Mouse (Mus musculus) testis, adult 2 months (tissue): Measurements from ENCODE around the gene Lingo3.

Experiments used
- CTCF ChIP-seq: fragments of 200-500 bp; IDR thresholded peaks from 2 replicates; pipeline ENCODE4 v1.5.1; 2012; ENCODE audit warnings: low read depth, mild to moderate bottlenecking, inconsistent platforms, low read length, moderate library complexity; ENCODE audit not compliant: control insufficient read depth, insufficient read depth, insufficient replicate concordance
- POLR2A ChIP-seq: fragments of 200-500 bp; IDR thresholded peaks from 2 replicates; pipeline ENCODE4 v1.6.1; 2012; ENCODE audit warnings: low read depth, mild to moderate bottlenecking, inconsistent platforms, low read length, moderate library complexity; ENCODE audit not compliant: control insufficient read depth

DNA sequence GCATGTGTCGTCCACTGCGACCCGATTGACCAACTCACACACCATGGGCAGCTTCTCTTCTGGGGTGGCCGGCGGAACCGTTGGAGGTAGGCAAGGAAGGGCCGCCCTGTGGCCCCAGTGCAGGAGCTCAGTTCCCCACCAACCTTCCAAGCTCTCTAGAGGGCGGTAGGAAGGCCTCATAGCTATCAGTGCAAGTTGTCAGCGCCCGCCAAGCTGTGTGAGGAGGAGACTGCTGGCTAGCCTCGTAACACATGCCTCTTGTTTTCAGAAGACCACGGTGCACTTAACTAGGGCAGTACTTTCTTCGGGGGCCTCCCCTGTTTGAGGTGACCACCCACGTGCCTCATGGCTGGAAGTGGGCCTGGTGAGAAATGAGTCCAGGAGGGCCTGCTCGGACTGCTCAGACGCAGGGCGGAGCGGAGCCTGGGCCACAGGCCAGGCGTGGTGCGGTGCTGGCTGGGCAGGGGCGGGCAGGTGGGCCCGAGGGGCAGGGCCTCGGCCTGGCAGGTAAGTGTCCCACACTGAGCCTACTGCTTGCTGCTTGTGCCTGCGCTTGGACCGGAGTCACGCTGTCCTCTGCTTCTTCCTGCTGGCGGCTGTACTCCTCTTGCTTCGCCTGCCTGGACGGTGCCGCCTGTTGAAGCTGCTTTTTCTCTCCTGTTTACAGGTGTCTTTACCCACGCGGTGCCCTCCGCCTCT, 52.2 kb downstream of the Lingo3 start:
- TF ChIP-seq POLR2A: no peak
- TF ChIP-seq CTCF: no peak
